Mouse (Mus musculus): ENCODE results near the gene Tmem198b. TPM values are rescaled to one million over a fixed set of nuclear protein-coding genes. Genes with fewer than 3 reads are reported as not detected.

The Tmem198b gene
- total RNA-seq, 2 experiments from 2014 or later = 11.3 to 12.1 TPM

- DNase-seq (ENCODE audit: extremely low spot score in 1 of 2, low spot score in 1 of 2) = no peak
These were observed 1.2 kb downstream of the Tmem198b start for GRCm38 (mm10) chr10:128802956-128803355.

DNA sequence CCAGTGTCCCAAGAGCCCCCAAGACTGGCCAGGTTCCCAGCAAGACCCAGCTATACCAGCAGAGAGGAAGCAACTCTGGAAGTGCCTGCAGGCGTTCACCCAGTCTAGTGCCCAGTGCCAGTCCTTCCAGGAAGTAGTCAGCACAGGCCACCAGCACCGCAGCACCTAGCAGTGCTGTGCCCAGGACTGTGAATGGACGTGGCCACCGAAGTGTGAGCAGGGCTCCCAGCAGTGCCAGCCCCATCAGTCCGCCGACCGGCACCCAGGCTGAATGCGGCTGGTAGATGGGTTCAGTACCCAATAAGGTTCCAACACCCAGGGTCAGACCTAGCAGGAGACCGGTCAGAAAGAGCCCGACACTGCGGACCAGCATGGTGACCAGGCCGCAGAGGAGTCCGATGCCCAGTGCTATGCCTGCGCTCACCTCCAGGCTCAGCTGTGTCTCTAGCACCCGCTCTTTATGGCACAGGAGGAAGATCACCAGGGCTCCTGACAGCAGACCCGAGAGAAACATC is 2.1 kb downstream of the Tmem198b start:
- no peak for DNase-seq (ENCODE audit: extremely low spot score in 1 of 2, low spot score in 1 of 2)

DNA sequence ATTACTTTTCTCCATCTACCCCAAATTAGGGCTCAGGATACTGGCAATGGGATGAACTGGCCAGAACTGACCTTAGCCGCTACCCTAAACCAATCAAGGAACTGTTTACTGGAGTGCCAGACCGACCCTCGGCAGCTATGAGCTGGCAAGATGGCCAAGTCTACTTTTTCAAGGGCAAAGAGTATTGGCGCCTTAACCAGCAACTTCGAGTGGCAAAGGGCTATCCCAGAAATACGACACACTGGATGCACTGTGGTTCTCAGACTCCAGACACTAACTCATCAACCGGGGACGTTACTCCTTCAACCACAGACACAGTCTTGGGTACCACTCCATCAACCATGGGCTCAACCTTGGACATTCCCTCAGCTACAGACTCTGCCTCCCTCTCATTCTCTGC is 5.5 kb downstream of the Tmem198b start:
- DNase-seq (ENCODE audit: extremely low spot score in 1 of 2, low spot score in 1 of 2) = no peak

- DNase-seq (ENCODE audit: extremely low spot score in 1 of 2, low spot score in 1 of 2) = no peak
These were observed 8.6 kb downstream of the Tmem198b start for GRCm38 (mm10) chr10:128795581-128795980.

DNA sequence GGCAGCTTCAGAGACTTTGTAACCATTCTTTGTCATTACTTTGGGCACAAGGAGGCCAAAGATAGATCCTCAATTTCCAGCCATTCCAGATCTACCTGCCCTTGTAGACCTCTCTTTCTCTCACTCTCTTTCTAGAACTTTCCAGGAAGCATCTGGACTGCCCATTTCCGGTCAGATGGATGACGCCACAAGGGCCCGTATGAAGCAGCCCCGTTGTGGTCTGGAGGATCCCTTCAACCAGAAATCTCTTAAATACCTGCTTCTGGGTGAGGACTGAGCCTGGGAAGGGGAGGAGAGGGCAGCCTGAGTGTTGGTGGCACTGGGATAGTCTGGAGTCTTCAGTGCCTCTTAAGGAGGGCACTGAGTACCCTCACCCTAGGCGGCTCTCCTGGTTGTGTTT is 9.8 kb downstream of the Tmem198b start:
- DNase-seq (ENCODE audit: extremely low spot score in 1 of 2, low spot score in 1 of 2) = no peak

DNA sequence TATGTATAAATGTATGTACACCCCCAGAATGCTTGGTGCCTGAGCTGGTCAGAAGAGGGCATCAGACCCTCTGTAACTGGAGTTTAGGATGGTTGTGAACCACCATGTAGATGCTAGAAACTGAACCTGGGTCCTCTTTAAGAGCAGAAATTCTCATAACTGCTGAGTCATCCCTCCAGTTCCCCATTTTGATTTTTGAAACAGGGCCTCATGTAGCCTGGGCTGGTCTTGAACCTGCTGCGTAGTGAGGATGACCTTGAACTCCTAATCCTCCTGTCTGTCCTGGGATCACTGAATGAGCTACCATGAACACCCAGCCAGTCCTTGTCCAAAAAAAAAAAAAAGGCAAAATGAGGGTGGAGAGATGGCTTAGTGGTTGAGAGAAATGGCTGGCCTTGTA is 10.9 kb downstream of the Tmem198b start:
- no peak for DNase-seq (ENCODE audit: extremely low spot score in 1 of 2, low spot score in 1 of 2)

GRCm38 (mm10) chr10:128792041-128792440 is 12.1 kb downstream of the Tmem198b start:
- no peak for DNase-seq (ENCODE audit: extremely low spot score in 1 of 2, low spot score in 1 of 2)

GRCm38 (mm10) chr10:128790398-128791124 is 13.6 kb downstream of the Tmem198b start, which contains the start of gene Mmp19:
Mmp19 (plus strand) TSS chr10:128790910.
- no peak for DNase-seq (ENCODE audit: extremely low spot score in 1 of 2, low spot score in 1 of 2)

DNA sequence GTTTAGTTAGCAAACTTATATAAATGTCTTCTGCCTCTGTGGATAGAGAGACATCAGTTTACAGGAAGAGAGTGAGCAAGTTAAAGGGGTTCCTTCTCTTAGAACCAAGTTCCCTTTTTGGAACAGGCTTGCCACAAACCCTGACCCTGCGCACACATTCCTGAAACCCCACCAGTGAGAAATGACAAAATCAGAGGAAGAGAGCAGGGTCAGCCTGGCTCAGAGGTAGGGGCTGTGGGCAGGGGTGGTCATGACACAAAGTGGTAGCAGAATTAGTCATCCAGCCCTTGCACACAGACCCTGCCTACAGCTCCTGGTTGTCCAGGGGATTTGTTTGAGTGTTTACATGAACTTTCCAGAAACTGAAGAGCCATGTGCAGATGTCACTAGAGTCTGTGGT is 24.0 kb downstream of the Tmem198b start:
- DNase-seq (ENCODE audit: extremely low spot score in 1 of 2, low spot score in 1 of 2) = no peak

DNA sequence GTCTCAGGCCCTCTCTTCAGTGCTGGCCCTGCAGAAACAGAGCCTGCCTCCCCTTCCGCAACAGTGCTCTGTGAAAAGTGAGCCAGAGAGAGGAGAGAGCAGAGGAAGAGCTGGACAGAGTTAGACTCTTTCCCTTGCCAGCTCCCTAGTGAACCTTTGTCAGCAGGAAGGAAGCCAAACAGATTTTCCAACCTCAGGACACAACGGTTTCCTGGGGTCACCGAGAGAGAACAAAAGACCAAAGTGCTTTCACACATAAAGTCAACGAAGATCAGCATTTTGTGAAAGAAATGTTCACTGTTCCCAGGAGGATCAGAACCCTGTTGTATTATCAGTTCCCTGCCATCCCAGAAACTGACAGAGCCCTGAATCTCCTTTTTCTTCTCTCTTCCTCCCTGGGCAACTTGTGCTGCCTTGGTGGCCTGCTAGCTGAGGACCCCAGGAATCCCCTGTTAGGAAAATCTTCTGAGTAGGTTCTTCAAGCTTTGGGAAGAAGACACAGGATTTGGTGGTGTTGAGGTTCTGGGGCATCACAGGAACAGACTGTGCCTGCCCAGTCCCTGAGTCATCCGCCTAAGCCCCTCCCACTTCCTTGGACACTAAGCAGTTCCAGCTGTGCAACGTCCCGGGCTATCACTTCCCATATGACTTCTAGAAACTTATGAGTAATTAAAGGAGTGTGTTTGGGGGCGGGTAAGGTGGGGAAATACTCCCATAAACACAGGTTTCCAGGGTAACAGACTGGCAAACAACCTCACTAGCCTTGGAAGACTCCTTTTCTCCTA is 25.0 kb downstream of the Tmem198b start:
- no peak for DNase-seq (ENCODE audit: extremely low spot score in 1 of 2, low spot score in 1 of 2)

DNA sequence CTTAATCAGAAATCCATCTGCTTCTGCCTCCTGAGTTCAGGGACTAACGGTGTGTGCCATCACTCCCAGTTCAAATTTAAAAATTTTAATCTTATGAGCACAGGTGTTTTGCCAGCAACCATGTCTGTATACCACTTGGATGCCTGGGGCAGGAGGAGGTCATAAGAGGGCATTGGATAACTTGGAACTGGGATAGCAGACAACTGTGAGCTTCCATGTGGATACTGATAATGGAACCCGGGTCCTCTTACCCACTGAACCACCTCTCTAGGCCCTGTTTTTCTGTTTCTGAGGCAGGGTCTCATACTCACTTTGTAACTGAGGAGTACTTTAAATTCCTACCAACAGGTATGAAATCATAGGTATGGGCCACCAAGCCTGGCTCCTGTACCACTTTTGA is 25.7 kb downstream of the Tmem198b start:
- no peak for DNase-seq (ENCODE audit: extremely low spot score in 1 of 2, low spot score in 1 of 2)

GRCm38 (mm10) chr10:128773685-128774084 is 30.5 kb downstream of the Tmem198b start:
- no peak for DNase-seq (ENCODE audit: extremely low spot score in 1 of 2, low spot score in 1 of 2)

- no peak for DNase-seq (ENCODE audit: extremely low spot score in 1 of 2, low spot score in 1 of 2)
These were observed 31.3 kb downstream of the Tmem198b start for GRCm38 (mm10) chr10:128772895-128773294.

Other genes with a start within 250 kb of the Tmem198b start
- gene Pa2g4, start 238.4 kb downstream of the Tmem198b start, total RNA-seq (2021) = 10 to 100 TPM; 62.9 to 65.3 TPM
- gene Erbb3, start 214.7 kb downstream of the Tmem198b start, total RNA-seq (2021) = 1 to 10 TPM; 9.7 to 10.0 TPM
- gene Rps26, start 177.6 kb downstream of the Tmem198b start, total RNA-seq (2021) = 100 to 1,000 TPM; 321 to 324 TPM
- gene Ikzf4, start 158.4 kb downstream of the Tmem198b start, total RNA-seq (2021) = 10 to 100 TPM; 10.7 to 17.2 TPM
- gene Suox, start 130.3 kb downstream of the Tmem198b start, total RNA-seq (2021) = 10 to 100 TPM; 11.4 to 13.3 TPM
- 100 to 1,000 TPM; 130 to 136 TPM for gene Rab5b, start 108.1 kb downstream of the Tmem198b start, total RNA-seq (2021)
- gene Pmel, start 100.2 kb downstream of the Tmem198b start, total RNA-seq (2021) = under 1 TPM; 0.49 to 0.62 TPM
- 1 to 10 TPM; 2.7 to 4.0 TPM for gene Cdk2, start 99.3 kb downstream of the Tmem198b start, total RNA-seq (2021)
- gene Dgka, start 59.5 kb downstream of the Tmem198b start, total RNA-seq (2021) = 1 to 10 TPM; 9.3 to 9.8 TPM
- 10 to 100 TPM; 25.1 to 26.3 TPM for gene Pym1, start 56.5 kb downstream of the Tmem198b start, total RNA-seq (2021)
- gene Mmp19, start 13.5 kb downstream of the Tmem198b start, total RNA-seq (2021) = under 1 TPM; 0.54 to 0.81 TPM
- gene Dnajc14, start 308 bp downstream of the Tmem198b start, total RNA-seq (2021) = 10 to 100 TPM; 66.4 to 68.4 TPM
- 10 to 100 TPM; 36.5 to 39.9 TPM for gene Sarnp, start 13.0 kb upstream of the Tmem198b start, total RNA-seq (2021)
- gene Ormdl2, start 17.3 kb upstream of the Tmem198b start, total RNA-seq (2021) = 1 to 10 TPM; 7.9 to 8.8 TPM
- 10 to 100 TPM; 20.9 to 21.4 TPM for gene Gdf11, start 87.3 kb upstream of the Tmem198b start, total RNA-seq (2021)
- 10 to 100 TPM; 76.6 to 84.7 TPM for gene Cd63, start 96.6 kb upstream of the Tmem198b start, total RNA-seq (2021)
- gene Rdh5, start 118.5 kb upstream of the Tmem198b start, total RNA-seq (2021) = 1 to 10 TPM; 5.8 to 6.6 TPM
- gene Bloc1s1, start 119.7 kb upstream of the Tmem198b start, total RNA-seq (2021) = 100 to 1,000 TPM in 1 of 2 experiments, 10 to 100 TPM in 1; 86.8 to 102 TPM
- gene Itga7, start 129.4 kb upstream of the Tmem198b start, total RNA-seq (2021) = 10 to 100 TPM; 25.6 to 30.7 TPM
- not detected for gene Mettl7b, start 156.6 kb upstream of the Tmem198b start, total RNA-seq (2021)
- not detected for gene Olfr9, start 185.1 kb upstream of the Tmem198b start, total RNA-seq (2021)
- gene Olfr763, start 206.4 kb upstream of the Tmem198b start, total RNA-seq (2021) = not detected
- gene Olfr764-ps1, start 235.5 kb upstream of the Tmem198b start, total RNA-seq (2021) = not detected
- gene Olfr765, start 245.6 kb upstream of the Tmem198b start, total RNA-seq (2021) = not detected

All from layer of hippocampus, postnatal 25 days (tissue).